Mouse (Mus musculus): Measurements from ENCODE around the gene Trim8.

Trim8 gene

DNA sequence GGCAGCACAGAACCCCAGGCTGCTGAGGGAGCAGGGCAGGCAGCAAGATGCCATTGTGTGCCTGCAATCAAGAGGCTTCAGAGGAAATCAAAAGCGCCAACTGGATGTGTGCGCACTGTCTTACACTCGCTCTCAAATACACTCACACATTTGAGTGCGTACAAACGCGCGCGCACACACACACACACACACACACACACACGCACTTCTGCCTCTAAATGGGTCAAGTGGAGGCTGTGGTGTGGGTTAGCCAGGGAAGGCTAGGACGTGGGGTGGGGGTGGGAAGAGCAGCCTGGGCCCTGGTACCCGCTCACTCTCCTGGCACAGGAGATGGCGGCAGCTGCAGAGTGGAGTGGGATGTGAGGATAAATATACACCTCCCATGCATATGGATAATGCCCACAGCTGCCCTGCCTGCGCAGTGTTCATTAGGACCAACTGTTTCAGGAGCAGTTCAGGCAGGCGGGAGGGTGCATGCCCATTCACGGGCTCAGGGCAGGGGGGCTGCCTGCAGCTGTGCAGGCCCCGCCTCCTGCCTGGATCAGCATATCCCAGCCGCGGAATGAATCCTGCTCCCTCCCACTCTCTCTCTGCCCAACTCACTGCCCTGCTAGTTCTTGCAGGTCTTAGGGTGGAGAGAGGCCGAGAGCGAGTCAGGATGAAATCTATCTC lies 22.1 kb downstream of the Trim8 start:
- peak; percentile 83 for DNase-seq (ENCODE audit: inconsistent ontology term)

DNA sequence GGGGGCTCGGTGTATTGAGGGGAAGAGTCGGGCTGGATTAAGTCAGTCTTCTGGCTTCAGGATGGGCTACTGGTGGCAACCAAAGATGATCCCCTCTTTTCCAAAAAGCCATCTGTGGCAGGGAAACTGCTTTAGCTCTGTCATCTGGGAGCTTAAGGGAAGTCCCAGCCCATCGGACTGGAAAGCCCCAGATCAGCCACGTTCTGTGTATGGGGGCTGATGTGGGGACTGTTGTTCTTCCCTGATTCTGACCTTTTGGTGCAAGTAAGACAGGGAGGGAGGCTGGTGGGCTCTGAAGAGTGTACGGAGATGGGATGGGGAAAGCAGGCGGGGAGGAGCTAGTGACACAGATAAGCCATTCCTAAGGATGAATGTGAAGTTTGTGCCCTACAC lies 22.6 kb downstream of the Trim8 start:
- no peak for DNase-seq (ENCODE audit: inconsistent ontology term)

DNA sequence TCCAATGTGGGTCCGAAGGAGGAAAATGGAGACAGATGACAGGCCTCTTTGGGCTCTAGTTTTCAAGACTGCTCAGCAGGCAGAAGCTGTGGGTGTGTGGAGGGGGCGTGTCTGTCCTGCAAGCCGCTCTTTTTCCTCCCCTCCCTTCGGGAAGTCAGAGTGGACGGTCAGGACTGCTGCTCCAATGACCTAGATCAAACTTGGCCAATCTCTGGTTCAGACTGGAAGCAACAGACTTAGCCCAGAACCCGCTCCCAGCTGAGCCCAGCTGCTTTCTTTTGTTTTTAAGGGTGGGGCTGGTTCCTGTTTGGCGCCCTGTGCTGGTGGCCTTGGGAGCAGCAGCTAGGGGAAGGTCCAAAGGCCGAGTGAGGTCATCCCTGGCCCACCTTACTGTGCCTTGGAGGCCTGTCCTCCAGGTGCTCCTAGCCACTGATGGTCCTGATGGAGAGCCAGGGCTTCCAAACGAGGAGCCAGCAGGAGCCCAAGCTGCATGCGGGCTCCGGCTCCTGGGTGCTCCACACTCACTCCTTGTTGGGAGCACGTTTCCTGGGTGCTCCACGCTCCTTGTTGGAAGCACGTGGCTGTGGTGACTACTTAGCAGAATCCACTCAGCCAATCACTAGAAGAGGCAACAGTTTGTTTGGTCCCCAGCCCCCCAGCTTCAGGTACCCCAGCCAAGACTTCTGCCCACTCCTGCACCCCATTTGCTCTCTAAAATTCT lies 23.3 kb downstream of the Trim8 start:
- peak; percentile 74 for DNase-seq (ENCODE audit: inconsistent ontology term)

DNA sequence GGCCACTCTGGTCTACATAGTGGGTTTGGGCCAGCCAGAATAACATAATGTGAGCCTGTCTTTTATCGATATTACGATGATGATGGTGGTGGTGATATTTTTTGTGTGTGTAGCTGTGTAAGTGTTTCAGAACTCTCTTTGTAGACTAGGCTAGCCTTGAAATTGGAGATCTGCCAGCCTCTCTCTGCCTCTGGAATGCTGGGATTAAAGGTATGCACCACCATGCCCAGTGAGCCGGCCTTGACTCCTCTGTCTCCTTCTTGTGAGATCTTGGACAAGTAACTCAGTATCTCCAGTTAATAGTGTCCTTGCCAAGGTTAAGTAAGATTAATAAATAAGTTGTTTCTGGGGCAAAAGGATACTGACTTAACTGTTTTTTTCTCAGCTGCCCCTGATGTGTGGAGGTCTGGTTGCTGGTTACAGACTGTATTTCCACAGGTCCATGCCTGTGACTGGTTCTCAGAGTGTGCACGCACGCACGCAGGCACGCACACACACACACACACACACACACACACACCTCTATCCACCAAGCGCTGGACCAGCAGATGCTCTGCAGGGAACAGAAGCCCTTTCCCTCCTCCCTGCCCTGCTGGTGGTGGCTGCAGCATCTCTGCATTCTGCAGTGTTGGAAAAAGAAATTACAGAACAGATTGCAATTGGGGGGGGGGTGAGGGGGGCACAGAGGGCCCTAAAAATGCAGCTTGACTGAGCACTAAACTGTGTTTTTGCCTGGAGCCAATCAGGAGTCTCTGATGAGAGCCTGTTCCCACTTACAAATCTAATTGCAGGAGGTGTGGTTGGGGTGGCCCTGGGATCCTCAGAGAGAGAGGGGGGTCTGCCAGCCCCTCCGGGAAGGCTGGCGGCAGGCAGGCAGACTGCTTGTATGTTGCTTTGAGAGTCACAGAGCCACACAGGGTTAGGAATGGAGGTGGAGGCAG lies 24.5 kb downstream of the Trim8 start:
- DNase-seq (ENCODE audit: inconsistent ontology term): no peak

DNA sequence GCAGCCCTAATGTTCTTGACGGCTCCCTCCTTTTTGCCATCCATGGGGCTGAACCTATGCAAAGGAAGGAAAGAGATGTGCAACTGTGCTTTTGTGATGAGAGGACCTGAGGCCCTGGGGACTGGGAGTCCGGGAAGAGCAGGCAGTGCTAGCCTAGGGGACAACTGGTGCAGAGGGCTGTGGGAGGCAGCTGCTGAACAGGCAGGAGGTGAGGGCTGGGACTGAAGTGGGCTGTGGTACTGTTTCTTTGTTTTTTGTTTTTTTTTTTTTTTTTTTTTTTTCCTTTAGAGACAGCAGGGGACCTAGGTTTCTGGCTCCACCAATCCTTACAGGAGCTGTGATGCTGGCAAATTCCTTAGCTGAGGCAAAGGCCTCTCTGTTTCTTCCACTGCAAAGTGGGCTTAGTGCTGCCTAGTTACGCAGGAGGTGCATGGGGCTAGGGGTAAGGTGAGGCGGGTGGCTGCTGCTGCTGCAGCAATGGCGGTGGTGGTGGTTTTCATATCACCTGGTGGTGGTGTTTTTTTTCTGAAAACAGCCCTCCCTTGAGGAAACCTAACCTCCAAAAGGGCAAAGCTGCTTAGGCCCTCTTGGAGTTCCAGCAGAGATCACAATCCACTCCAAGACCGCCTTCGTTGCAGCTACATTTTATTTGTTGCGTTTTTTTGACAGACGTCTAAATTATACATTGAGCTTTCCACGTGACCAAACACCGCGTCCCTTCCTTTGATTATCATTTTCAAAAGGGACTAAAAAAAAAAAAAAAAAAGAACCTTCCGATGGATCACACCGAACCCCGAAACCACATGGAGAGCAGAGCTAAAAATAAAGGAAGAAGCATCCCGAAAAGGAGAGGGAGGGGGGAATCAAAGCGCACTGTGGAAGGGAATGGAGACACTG lies 26.4 kb downstream of the Trim8 start:
- DNase-seq (ENCODE audit: inconsistent ontology term): no peak

DNA sequence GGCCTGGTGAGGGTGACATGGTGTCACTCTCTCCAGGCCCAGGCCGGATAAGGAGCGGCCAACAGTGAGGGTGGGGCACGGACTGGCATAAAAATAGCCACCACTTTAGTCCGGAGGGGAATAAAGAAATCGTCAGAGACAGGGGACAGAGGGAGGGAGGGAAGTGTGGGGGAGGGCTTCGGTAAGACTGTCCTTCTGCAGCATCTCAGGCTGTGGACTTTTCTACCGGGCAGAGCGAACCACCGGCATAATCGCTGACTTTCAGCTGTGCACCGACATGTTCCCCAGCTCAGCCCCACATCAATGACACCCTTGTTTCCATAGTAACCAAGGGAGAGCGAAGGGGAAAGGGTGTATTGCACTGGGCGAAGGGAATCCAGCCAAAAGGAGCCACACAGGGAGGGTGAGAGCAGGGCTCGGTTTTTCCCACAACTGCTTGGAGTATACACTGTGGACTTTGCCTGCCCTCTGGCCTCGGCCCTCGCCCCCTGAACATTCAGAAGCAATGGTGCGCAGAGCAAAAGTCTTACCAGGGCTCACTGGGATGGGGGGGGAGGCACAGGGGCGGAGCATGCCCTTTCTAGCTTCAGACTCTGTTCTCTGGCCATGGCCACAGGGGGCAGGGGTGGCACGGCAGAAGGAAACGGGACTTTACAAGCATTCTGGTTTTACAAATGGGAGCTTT lies 27.2 kb downstream of the Trim8 start:
- peak; percentile 79 for DNase-seq (ENCODE audit: inconsistent ontology term)

DNA sequence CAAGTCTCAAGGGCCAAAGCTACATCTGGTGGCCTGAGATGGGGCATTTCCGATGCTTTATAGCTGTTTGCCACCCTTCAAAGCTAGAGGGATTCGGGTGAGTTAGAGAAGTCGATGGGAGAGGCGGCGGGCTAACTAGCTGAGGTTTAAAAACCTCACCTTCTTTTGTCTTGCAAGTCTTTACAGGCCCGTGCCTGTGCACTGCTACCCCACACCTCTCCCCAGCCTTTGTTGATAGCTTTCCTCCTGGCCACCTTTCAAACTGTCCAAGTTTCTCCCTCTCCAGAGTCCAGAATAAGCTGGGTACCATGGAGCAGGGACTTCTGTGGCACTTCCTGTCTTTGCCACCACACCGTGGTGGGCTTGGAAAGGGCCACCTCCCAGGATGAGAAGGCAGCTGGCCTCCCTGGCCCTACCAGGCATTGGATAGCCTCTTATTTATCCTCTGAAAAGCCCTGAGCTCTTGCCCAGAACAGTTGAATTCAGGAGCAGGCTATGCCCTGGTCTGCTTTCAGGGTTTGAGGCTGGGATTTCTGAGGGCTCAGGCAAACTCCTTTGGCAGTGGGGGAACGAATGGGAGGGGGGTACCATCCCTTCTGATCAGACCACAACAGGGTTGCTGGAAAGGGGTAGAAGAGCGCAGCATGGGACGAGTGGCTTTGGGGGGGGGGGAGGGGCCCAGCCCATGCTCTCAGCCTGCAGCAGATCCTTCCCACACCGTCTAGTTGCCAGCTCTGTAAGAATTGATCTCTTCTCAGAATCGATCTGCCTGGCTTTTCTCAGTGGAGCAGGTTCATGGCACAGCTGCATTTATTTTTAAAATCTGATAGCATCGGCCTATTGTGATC lies 28.3 kb downstream of the Trim8 start:
- DNase-seq (ENCODE audit: inconsistent ontology term): no peak

DNA sequence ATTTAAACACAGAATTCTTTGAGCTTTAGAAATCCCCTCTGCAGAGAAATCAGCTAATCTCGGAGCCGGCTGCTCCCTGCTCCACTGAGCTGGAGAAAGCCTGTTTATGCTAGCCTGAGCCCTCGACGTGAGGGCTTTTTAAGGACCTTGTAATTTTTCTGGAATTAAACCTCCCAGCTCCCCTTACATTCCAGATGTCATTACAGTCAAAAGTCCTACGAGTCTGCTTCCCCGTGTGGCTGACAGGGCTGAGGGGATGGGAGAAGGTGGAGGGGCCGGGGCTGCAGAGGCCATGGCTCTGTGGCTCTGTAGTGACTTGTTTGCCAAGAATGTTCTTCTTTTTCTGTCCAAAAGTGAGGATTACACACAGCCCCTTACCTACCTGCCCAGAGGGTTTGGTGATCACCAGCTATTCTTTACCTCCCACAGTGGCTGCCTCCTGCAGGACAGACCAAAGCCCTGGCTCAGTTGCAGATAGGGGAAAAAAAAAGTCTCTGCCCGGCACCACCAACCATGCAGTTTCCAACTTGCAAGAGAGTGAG lies 29.0 kb downstream of the Trim8 start:
- no peak for DNase-seq (ENCODE audit: inconsistent ontology term)

DNA sequence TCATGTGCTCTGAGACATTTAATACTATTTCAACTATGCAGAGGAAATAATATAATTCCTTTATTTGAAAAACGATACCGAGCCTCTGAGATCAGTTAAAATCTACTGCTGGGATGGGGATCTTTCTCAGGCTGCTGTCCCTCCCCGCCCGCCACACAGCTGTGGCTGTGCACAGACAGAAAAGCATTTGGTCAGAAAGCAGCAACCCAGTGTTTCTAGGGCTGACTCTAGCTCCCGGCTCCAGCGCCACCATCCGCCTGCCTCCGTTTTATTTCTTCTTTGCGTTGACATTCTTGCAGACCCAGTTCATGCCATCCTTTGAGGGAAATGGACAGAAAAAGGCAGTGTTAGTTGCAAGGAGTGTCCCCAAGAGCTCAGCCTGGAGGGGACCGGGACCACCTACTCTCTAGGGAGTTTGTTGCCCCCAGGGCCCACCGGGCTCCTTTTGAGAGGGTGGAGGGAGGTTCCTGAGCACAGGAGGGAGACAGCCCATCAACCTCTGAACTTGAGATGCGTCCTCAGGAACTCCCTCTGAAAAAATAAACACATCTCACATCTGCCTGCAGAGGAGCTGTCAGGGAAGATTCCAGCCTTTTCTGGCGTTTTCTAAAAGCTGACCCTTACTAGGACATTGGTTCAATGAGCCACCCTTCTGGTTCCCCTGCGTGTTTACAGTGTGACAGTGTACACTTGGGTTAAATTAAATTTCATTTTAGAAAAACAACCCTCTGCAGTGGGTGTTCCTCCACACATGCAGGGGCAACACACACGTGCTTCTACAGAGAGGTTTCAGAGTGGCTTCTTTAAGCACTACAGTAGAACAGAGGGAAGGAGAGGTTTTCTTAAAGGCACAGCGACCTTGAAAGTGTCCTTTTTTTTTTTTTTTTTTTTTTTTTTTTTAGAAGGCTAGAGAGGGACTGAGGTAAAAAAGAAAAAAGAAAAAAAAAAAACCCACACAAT lies 29.8 kb downstream of the Trim8 start:
- DNase-seq (ENCODE audit: inconsistent ontology term): no peak

DNA sequence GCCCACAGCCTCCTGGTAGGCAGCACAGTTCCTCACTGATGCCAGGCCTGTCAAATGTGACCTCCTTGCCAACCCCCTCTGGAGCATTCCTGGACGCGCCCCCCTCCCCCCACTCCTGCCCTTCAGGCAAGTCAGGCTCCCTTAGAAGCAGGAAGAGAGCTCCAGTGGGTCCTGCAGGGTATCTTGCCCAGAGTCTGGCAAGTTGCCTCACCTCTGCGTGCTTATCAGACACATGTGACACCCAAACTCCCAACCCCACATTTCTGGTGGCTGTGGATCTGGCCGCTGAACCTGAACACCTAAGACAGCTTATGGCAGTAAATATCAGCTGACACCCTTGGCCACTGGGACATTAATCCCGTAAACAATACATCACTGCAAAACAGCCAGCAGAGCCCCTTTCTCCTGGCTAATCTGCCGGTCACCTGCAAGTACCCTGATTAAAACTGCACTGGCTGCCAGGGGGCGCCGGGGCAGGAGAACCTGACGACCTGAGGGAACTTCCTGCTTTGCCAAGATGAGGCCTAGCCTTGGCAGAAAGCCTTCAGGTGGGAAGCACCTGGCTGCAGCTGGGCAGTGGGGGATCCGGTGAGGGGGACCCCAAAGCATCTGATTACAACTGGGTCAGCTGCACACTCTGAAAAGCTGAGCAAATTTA lies 30.7 kb downstream of the Trim8 start:
- DNase-seq (ENCODE audit: inconsistent ontology term): no peak

DNA sequence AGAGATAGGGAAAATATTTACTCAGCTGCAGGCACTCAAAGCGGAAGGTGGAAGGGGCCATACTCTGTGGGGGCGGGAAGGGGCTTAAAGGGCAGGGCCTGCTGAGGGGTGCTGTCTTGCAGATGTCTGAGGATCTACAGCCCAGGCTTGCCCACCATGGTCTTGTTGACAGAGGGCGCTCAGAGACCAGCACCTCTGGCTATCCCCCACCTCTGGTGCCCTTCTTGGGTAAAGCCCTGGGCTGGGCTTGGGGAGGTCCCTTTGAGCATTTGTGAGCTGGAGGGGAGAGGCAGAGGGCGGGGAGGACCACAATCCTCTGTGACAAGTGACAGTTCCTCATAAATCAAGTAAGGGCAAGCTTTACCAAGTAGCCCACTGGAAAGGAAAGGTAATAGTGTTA lies 31.6 kb downstream of the Trim8 start:
- DNase-seq (ENCODE audit: inconsistent ontology term): no peak

DNA sequence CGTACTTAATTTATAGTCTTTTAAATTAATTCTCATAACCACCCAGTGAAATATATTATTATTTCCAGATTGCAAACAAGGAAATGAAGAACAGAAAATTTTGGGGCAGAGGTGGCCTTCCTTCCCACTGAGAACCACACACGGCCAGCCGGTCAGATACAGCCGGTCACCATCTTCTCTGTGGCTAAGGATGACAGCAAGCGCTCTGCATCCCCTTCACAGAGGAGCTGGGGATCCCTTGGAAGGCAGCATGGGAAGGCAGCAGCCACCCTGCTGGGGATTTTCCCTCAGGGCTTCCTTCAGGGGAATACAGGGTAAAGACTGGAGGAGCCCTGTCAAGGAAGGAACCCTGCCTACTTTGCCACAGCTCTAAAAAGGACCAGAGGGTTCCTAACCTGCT lies 32.0 kb downstream of the Trim8 start:
- no peak for DNase-seq (ENCODE audit: inconsistent ontology term)

DNA sequence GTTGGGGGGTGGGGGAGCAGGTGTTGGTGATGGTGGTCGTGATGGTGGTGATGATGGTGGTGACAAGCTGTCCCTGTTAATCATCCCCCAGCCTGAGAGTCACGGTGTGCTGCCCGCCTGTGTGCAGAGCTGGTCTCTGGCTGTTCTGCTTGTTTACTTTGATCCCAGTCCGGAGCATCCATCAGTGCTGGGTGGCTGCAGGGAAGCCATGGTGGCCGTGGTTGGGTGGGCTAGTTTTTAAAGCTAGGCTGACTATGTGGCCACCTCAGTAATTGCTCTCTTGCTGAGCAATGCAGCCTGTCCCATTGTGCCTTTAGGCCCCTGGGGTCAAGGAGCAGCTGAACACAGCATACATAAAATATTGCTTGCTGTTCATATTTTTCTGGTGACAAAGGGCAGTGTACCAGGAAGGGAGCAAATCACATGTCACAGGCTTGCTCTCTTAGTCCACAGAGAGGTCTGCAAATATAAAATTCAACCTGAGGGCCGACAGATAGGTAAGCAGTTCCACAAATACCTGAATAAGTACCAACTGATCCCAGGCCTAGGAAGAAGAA lies 33.1 kb downstream of the Trim8 start:
- DNase-seq (ENCODE audit: inconsistent ontology term): no peak

DNA sequence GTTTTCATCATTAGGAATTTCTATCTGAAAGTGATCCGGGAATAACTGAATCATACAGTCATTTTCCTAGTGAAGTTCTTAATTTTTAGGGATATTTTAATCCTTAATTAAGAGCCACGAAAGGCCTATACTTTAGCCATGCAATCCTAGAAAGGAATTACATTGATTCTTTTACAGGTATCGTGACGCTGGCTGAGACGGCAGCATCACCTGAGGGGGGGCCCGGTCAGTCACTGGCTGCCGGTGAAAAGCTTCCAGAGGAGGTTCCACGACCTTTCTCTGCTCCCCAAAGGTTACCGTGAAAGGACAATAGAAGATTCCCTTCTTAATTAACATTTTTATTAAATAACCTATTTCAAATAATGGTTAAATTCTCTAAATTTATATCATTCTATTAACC lies 35.9 kb downstream of the Trim8 start:
- no peak for DNase-seq (ENCODE audit: inconsistent ontology term)

DNA sequence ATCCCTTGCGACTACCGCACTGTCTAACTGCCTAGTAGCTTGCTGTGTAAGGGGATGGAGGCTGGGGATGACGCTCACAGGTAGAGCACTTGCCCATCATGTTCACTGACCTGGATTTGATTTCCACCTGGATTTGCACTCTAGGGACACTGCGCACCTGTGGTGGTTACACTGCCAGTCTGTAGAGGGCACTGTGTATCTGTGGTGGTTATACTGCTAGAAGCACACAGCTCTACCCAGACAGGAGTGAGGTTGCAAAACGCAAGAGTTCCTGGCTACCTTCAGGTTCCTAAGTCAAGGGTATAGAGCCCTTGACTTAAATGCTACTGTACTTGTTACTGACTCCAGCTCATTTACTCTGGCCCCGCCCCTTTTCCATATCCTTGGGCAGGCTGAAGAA lies 36.7 kb downstream of the Trim8 start:
- no peak for DNase-seq (ENCODE audit: inconsistent ontology term)

DNA sequence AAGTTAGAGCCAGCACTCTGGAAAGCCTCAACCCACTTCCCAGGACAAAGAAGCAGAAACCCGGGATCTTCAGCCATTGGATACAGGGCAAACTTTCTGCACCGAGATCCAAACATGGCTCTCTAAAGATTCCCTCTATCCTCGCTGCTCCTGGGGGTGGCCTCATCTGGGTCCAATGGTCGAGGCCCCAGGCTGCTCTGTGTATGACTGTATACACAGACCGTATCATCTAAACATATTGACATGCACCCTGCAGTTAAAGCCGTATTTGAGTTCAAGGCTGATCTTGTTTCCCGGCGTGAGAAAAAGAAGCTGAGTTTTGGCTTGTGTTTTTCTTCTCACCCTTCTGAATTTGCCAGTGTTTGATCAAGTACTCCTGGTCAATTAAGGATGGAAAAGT lies 41.2 kb downstream of the Trim8 start:
- no peak for DNase-seq (ENCODE audit: inconsistent ontology term)

DNA sequence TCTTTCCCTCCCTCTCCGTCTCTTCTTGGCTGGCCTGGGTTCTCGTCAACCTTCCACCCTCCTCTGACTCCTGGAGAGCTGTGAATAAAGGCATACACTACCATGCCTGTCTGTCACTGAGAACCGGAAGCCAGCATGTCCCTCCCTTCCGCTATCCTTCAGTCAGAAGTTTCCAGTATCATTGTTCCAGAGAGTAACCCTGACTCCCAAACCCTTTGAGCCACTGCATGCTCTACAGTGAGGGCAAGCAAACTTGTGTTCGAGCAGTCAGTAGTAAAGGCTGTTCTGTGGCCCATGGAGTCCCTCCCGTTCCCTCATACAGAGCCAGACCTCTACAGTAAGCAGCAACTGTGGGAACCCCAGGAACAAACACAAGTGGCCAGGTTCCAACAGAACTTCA lies 46.1 kb downstream of the Trim8 start:
- DNase-seq (ENCODE audit: inconsistent ontology term): no peak

DNA sequence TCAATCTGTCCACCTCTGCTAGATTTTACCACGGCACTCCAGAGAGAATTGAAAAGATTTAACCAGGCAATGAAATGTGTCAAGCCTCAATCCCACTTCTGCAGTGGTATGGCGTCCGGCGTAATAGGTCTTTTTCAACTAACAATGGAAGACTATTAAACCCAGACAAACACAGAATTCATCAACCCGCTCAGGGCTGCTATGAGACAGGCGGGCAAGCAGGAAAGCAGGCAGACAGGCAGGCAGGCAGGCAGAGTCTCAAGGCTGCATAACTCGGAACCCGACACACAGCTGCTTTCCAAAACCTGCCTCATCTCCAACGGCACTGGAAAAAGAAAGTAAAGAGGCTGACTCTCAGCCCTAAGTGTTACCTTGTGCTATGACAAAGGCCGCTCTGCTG lies 46.6 kb downstream of the Trim8 start:
- DNase-seq (ENCODE audit: inconsistent ontology term): peak; percentile 21

All from Muller cell, postnatal 12 days (primary cell).